Comparison of ENCODE assay signal across 9 mouse cellular contexts in the genomic region with DNA sequence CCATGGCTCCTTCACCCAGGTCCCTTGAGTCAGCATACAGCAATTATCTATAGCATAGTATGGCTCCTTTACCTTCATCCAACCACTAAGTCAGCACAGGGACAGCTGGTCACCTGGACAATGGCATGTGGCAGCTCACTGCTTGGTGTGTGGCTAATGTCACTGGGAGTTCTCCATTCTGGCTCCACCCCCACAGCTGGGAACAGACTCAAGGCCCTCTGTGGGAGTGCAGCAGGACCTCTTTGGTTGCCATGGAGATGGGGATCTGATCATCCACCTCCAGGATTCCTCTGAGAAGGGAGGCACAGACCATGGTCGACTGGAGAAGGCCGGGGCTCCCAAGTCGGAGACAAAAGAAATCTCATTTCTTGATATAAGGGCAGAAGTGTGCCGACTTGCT.
DNase-seq lines count a peak whose midpoint lies in the region; ATAC-seq and TF ChIP-seq lines count a peak whose summit lies in the region.
"Had no signal": no experiment of that assay in that cellular context is flagged by ENCODE, and none has a peak within 500 bp of the region (broad histone marks: within the 10 kb centered on the region; RNA-seq: fewer than 3 reads in every experiment).

No protein-coding gene starts in this region.

- no peak overlapping the region for H3K4me3 ChIP-seq in kidney, embryonic 14.5 days (ENCODE audit: low read length)
- H3K4me3 ChIP-seq in hindbrain, embryonic 12.5 days = no peak overlapping the region
- H3K4me3 ChIP-seq in neural tube, embryonic 11.5 days (ENCODE audit: low read depth, low read length) = no peak overlapping the region
- no peak overlapping the region for H3K4me3 ChIP-seq in lung, postnatal 0 days (ENCODE audit: low read depth, low read length)
- H3K4me3 ChIP-seq: embryonic facial prominence, embryonic 12.5 days had no signal

- TF ChIP-seq EP300 in lung, postnatal 0 days (IDR thresholded peaks at IDR 0.05) = no peak

- no peak overlapping the region; the same call in 1 of the 2 replicates for H3K4me2 ChIP-seq in kidney, embryonic 14.5 days (replicated peaks; ENCODE audit: low read depth, low read length)
- no peak overlapping the region for H3K4me2 ChIP-seq in hindbrain, embryonic 12.5 days (replicated peaks)
- H3K4me2 ChIP-seq in neural tube, embryonic 11.5 days (ENCODE audit: low read depth) = no peak overlapping the region
- no peak overlapping the region for H3K4me2 ChIP-seq in lung, postnatal 0 days (replicated peaks; ENCODE audit: low read depth, low read length)
- H3K4me2 ChIP-seq: embryonic facial prominence, embryonic 12.5 days had no signal

- no peaks in the 10 kb centered on the region for H3K9me3 ChIP-seq in kidney, embryonic 14.5 days (ENCODE audit: control insufficient read depth, low read length)
- H3K9me3 ChIP-seq in hindbrain, embryonic 12.5 days (replicated peaks) = no peaks in the 10 kb centered on the region
- H3K9me3 ChIP-seq in neural tube, embryonic 11.5 days (ENCODE audit: control insufficient read depth, low read length) = no peaks in the 10 kb centered on the region
- no peaks in the 10 kb centered on the region for H3K9me3 ChIP-seq in lung, postnatal 0 days (ENCODE audit: low read length)
- H3K9me3 ChIP-seq: embryonic facial prominence, embryonic 12.5 days had no signal

- ATAC-seq in kidney, embryonic 14.5 days (ENCODE audit: low FRiP score, low TSS enrichment) = peak; percentile 80
- peak; percentile 75 for ATAC-seq in hindbrain, embryonic 12.5 days (ENCODE audit: low FRiP score)
- ATAC-seq in neural tube, embryonic 11.5 days (ENCODE audit: insufficient read depth, low FRiP score, low TSS enrichment) = peak; percentile 65; the same call in 1 of the 2 replicates
- ATAC-seq in lung, postnatal 0 days = no peak
- no peak for ATAC-seq in cerebellum, adult (ENCODE audit: insufficient number of reproducible peaks, low FRiP score, low TSS enrichment)

- WGBS in kidney, embryonic 14.5 days = 23% methylated on average over 4 of the region's 4 CpGs
- 16% methylated on average over 4 of the region's 4 CpGs for WGBS in hindbrain, embryonic 12.5 days
- 24% methylated on average over 4 of the region's 4 CpGs for WGBS in neural tube, embryonic 11.5 days
- WGBS in lung, postnatal 0 days = 53% methylated on average over 4 of the region's 4 CpGs

- no peak for DNase-seq in kidney, adult 18-20 months
- peak; percentile 50 for DNase-seq in adrenal gland, postnatal 10 days
- peak; percentile 65 for DNase-seq in neural tube, embryonic 11.5 days (ENCODE audit: low spot score)
- DNase-seq in urinary bladder, postnatal 25 days (ENCODE audit: low spot score) = no peak
- DNase-seq in lung, postnatal 0 days (ENCODE audit: low spot score) = no peak

- no peak for TF ChIP-seq CTCF in lung, postnatal 0 days (IDR thresholded peaks at IDR 0.05)

- H3K9ac ChIP-seq in kidney, embryonic 14.5 days (ENCODE audit: low read depth, low read length) = no peak overlapping the region
- no peak overlapping the region for H3K9ac ChIP-seq in hindbrain, embryonic 12.5 days
- no peak overlapping the region for H3K9ac ChIP-seq in neural tube, embryonic 11.5 days (ENCODE audit: low read length)
- no peak overlapping the region for H3K9ac ChIP-seq in lung, postnatal 0 days (replicated peaks; ENCODE audit: low read depth)
- H3K9ac ChIP-seq: embryonic facial prominence, embryonic 12.5 days had no signal

- H3K27ac ChIP-seq in kidney, embryonic 14.5 days (ENCODE audit: low read depth, low read length) = peak overlapping the region; percentile 56
- peak overlapping the region; percentile 58; the same call in 1 of the 2 replicates for H3K27ac ChIP-seq in hindbrain, embryonic 12.5 days
- H3K27ac ChIP-seq in neural tube, embryonic 11.5 days (ENCODE audit: low read depth, low read length) = no peak overlapping the region
- no peak overlapping the region for H3K27ac ChIP-seq in lung, postnatal 0 days (ENCODE audit: low read length)
- H3K27ac ChIP-seq: embryonic facial prominence, embryonic 12.5 days had no signal

- H3K4me1 ChIP-seq in kidney, embryonic 14.5 days (ENCODE audit: control insufficient read depth, insufficient read depth, low read length) = peaks cover 17% of the 10 kb centered on the region; the same call in 1 of the 2 replicates
- H3K4me1 ChIP-seq in hindbrain, embryonic 12.5 days = peaks cover 23% of the 10 kb centered on the region
- H3K4me1 ChIP-seq in neural tube, embryonic 11.5 days (ENCODE audit: control insufficient read depth, insufficient read depth, low read length) = peaks cover 8% of the 10 kb centered on the region
- H3K4me1 ChIP-seq in lung, postnatal 0 days (ENCODE audit: insufficient read depth, low read depth, low read length) = no peaks in the 10 kb centered on the region

- no peaks in the 10 kb centered on the region for H3K27me3 ChIP-seq in kidney, embryonic 14.5 days (ENCODE audit: control insufficient read depth, insufficient read depth, low read length)
- no peaks in the 10 kb centered on the region; the same call in 1 of the 2 replicates for H3K27me3 ChIP-seq in hindbrain, embryonic 12.5 days
- H3K27me3 ChIP-seq in neural tube, embryonic 11.5 days (ENCODE audit: control insufficient read depth, insufficient read depth, low read length) = no peaks in the 10 kb centered on the region
- no peaks in the 10 kb centered on the region for H3K27me3 ChIP-seq in lung, postnatal 0 days (replicated peaks; ENCODE audit: insufficient read depth, low read length)
- H3K27me3 ChIP-seq: embryonic facial prominence, embryonic 12.5 days had no signal

- no peaks in the 10 kb centered on the region for H3K36me3 ChIP-seq in kidney, embryonic 14.5 days (ENCODE audit: control insufficient read depth, insufficient read depth, low read length)
- H3K36me3 ChIP-seq in hindbrain, embryonic 12.5 days = no peaks in the 10 kb centered on the region
- no peaks in the 10 kb centered on the region for H3K36me3 ChIP-seq in neural tube, embryonic 11.5 days (ENCODE audit: control insufficient read depth, insufficient read depth, low read length)
- H3K36me3 ChIP-seq in lung, postnatal 0 days (ENCODE audit: insufficient read depth, low read length) = no peaks in the 10 kb centered on the region
- H3K36me3 ChIP-seq: embryonic facial prominence, embryonic 12.5 days had no signal

Comparison
In these comparisons a context has a peak if more than half of its experiments do, and no peak if none do; other contexts are left out.
1. ATAC-seq: peak in kidney, embryonic 14.5 days (single experiment), hindbrain, embryonic 12.5 days (single experiment) and neural tube, embryonic 11.5 days (single experiment); none in lung, postnatal 0 days (single experiment) and cerebellum, adult (single experiment).
2. H3K27ac ChIP-seq: peak in kidney, embryonic 14.5 days (single experiment) and hindbrain, embryonic 12.5 days (single experiment); none in neural tube, embryonic 11.5 days (single experiment) and lung, postnatal 0 days (single experiment).
3. DNase-seq: peak in adrenal gland, postnatal 10 days (single experiment) and neural tube, embryonic 11.5 days (single experiment); none in kidney, adult 18-20 months (single experiment), urinary bladder, postnatal 25 days (single experiment) and lung, postnatal 0 days (single experiment).